Mouse (Mus musculus) layer of hippocampus, adult 2 months (tissue): ENCODE measurements around the gene Zfp574. TPM values are rescaled to one million over a fixed set of nuclear protein-coding genes. Genes with fewer than 3 reads are reported as not detected.

Experiments used
- DNase-seq, 2 experiments: peaks; one replicate each; pipeline ENCODE4 v3.0.0; 2022; ENCODE audit warnings: low spot score in 2 of 2
- H3K27ac ChIP-seq: fragments of 200-600 bp; 2 replicates; pipeline ENCODE4 v1.8.1; 2022
- H3K4me3 ChIP-seq: fragments of 200-600 bp; 2 replicates; pipeline ENCODE4 v1.8.1; 2022; ENCODE audit warnings: mild to moderate bottlenecking
- CTCF ChIP-seq: fragments of 200-600 bp; conservative IDR thresholded peaks from 2 replicates; pipeline ENCODE4 v1.8.1; 2022; ENCODE audit warnings: antibody characterized with exemption, mild to moderate bottlenecking, moderate library complexity
- total RNA-seq, 2 experiments: library from RNA; stranded (reverse); gene quantifications; 2 replicates each; pipeline ENCODE4 v1.2.3; 2021

Gene Zfp574
- total RNA-seq, 2 experiments from 2014 or later = 29.3 to 30.3 TPM

GRCm38 (mm10) chr7:25079496-25080026 is 7.2 kb downstream of the Zfp574 start:
- no peak for TF ChIP-seq CTCF
- no peak for DNase-seq
- H3K27ac ChIP-seq = no peak overlapping the region
- no peak overlapping the region for H3K4me3 ChIP-seq

DNA sequence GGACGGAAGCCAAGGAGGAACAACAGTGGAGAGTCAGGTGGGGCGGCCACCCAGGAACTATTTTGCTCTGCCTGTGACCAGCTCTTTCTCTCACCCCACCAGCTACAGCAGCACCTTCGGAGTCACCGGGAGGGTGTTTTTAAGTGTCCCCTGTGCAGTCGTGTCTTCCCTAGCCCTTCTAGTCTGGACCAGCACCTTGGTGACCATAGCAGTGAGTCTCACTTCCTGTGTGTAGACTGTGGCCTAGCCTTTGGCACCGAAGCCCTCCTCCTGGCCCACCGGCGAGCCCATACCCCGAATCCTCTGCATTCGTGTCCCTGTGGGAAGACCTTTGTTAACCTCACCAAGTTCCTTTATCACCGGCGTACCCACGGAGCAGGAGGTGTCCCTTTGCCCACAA is 8.1 kb downstream of the Zfp574 start:
- DNase-seq = no peak
- TF ChIP-seq CTCF = no peak
- Histone ChIP-seq H3K4me3 (no peak overlapping the region), H3K27ac (no peak overlapping the region)

- H3K4me3 ChIP-seq = no peak overlapping the region
- no peak for DNase-seq
Observed at GRCm38 (mm10) chr7:25082510-25082909, 10.1 kb downstream of the Zfp574 start.

DNA sequence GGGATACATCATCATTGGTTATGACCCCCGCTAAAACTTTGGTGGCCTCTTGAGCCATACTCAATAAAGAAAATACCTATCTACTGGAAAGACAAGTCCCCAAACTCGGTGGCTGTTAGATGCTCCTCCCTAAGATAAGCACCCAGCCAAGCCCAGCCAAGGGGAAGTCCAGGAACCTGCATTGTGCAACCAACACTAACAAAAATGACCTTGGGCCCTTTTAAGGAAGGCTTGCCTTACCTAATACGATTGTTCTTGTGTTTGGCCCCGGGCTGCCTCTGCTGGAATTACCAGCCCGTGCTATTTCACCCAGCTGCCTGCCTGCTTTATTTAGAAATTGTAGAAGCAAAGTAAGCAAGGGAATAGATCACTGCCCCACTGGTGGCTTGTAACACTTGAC is 12.3 kb downstream of the Zfp574 start:
- DNase-seq = no peak
- Histone ChIP-seq H3K27ac (no peak overlapping the region), H3K4me3 (no peak overlapping the region)
- TF ChIP-seq CTCF = no peak

More at GRCm38 (mm10) chr7:25082510-25082909, 10.1 kb downstream of the Zfp574 start:
- H3K27ac ChIP-seq = no peak overlapping the region
- peak; percentile 83 for TF ChIP-seq CTCF

GRCm38 (mm10) chr7:25086656-25087055 is 14.3 kb downstream of the Zfp574 start:
- peak; percentile 74 for TF ChIP-seq CTCF
- no peak overlapping the region for H3K27ac ChIP-seq
- DNase-seq = no peak
- no peak overlapping the region for H3K4me3 ChIP-seq

- Histone ChIP-seq H3K27ac (no peak overlapping the region), H3K4me3 (no peak overlapping the region)
- no peak for TF ChIP-seq CTCF
- no peak for DNase-seq
Observed at GRCm38 (mm10) chr7:25087256-25087912, 15.0 kb downstream of the Zfp574 start.

DNA sequence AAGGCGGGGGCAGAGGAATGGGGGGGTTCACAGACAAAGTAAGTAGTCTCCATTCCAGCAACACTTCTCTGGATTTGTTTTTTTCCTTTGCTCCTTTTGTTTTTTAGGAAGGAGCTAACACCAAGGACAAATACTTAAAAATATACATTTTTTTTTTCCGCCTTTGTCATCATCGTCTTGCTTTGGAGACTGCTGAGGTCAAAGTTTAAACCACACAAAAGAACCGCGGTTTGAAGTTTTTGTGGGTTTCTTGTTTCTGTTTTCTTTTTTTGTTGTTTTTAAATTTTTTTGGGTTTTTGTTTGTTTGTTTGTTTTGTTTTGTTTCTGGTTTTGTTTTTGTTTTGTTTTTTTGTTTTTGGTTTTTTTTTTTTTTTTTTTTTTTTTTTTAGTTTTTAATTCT is 15.6 kb downstream of the Zfp574 start:
- Histone ChIP-seq H3K27ac (no peak overlapping the region), H3K4me3 (no peak overlapping the region)
- DNase-seq = no peak
- no peak for TF ChIP-seq CTCF

DNA sequence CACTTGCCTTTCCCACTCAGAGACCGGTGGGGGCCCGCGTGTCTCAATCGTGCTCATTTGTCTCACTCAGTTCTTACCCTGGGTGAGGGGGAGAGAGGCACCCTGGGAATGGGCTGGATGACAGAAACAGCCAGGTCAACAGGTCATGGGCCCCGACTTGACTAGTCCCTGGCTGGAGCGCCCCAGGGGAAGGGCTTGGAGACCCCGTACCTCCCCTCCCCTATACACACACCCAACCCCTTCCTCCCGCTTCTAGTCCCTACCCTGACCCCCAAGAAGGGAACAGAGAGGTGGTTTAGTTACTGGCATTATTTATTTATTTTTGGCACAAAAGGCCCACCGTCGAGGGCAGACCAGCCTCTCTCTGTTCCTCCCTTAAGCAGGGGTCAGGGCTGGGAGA is 16.2 kb downstream of the Zfp574 start:
- H3K27ac ChIP-seq = no peak overlapping the region

DNA sequence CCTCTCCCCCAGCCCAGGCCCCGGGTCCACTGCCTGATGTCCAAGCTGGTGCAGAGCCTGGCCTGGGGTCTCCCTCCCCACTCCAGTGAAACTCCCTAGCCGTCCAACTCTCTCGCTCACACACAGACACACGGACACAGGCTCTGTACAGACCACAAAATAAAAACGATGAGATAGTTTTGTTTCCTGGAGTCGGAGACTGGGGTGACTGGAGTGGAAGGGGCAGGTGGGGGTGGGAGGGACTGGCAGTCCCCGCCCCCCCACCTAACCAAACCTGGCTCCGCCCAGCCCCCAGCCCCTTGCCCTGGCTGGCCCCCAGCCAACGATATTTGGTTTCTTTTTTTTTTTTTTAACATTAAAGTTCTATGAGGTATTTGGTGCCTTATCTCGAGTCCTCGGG is 16.6 kb downstream of the Zfp574 start:
- no peak overlapping the region for H3K27ac ChIP-seq
- H3K4me3 ChIP-seq = no peak overlapping the region
- no peak for TF ChIP-seq CTCF
- no peak for DNase-seq

More for the DNA sequence above, 16.2 kb downstream of the Zfp574 start:
- no peak for DNase-seq
- H3K4me3 ChIP-seq = no peak overlapping the region
- TF ChIP-seq CTCF = no peak

DNA sequence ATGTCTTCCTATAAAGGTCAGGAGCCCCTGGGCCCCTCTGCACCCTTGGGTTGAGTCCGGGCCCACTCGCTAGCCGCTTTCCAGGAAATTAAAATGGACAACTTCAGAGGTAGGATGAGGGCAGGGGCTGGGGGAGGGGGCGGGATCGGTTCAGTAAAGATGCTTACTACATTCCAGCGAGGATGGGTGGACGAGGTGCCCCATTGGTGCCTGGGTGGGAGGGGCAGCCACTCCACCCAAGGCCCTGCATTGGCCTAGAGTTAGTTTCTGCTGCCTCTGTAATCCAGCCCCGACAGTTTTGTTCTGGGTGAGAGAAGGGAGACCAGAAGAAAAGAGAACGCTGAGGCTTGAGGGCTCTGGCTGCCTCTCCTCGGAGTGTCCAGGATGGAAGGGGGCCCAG is 17.5 kb downstream of the Zfp574 start:
- Histone ChIP-seq H3K4me3 (no peak overlapping the region), H3K27ac (no peak overlapping the region)
- TF ChIP-seq CTCF = no peak
- no peak for DNase-seq

- Histone ChIP-seq H3K27ac (no peak overlapping the region), H3K4me3 (no peak overlapping the region)
- DNase-seq = no peak
- no peak for TF ChIP-seq CTCF
Observed at GRCm38 (mm10) chr7:25098169-25098568, 25.8 kb downstream of the Zfp574 start.

DNA sequence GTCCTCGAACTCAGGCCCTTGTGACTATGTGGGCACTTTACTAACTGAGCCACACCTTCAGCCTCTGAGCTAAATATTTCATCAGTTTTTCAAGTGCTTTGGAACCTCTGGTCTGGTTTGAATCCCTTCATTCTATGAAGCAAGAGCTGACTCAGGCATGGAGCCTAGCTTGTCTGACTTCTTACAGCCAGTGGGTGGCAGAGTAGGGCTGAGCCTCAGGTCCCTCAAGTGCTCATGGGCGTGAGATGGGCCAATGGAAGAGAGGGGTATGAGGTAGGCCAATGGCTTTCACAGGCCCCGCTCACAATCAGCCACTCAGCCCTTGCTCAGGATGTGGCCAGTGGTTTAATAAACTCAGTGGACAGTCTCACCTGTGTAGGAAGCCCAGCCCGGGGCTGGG is 27.2 kb downstream of the Zfp574 start:
- Histone ChIP-seq H3K27ac (no peak overlapping the region), H3K4me3 (no peak overlapping the region)
- no peak for DNase-seq
- peak; percentile 60 for TF ChIP-seq CTCF

DNA sequence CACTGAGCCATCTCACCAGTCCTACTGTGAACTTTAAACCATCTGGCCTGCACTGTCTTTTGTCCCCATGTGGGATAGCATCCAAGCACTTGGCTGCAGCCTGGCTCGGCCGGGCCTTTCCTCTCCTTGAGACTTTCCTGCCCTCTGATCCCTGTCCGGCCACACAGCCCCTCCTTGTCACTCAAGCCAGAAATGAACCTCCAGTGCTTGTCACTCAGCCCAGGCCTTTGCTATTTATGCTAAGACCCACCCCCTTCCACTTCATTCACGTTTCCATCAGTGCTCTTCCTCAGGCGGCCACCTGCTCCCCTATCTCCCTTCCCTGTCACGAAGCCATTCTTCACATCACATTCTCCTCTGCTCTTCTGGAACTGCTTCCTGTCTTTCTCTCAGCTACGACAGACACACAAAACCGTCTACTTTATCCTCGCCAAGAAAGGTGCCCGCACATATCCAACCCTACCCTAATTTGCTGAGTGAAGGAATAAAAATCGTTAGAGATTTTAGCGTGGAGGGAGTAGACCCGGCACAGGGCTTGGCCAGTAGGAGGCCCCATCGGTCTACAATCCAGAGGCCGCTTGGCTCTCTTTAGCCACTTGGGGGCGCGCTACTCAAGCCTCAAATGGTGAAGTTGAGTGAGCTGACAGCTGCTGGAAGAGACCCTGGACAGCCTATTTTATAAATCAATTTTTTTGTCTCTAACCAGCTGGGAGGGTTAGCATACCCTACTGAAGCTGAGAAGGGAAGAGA is 33.2 kb downstream of the Zfp574 start:
- Histone ChIP-seq H3K4me3 (no peak overlapping the region), H3K27ac (peak overlapping the region; percentile 46; the same call in 1 of the 2 replicates)
- DNase-seq = peak; percentile 83 to 89
- peak; percentile 97 for TF ChIP-seq CTCF
